Mouse (Mus musculus) megakaryocyte progenitor cell, adult 5-6 weeks (primary cell): ENCODE results near the gene Myrf. TPM values are rescaled to one million over a fixed set of nuclear protein-coding genes. Genes with fewer than 3 reads are reported as not detected.

ENCODE experiments used
- ATAC-seq: replicated peaks from 2 replicates; pipeline ENCODE4 v1.8.0; 2016; ENCODE audit warnings: mild to moderate bottlenecking, moderate TSS enrichment, inconsistent platforms; ENCODE audit not compliant: poor library complexity
- total RNA-seq, 2 experiments: library from RNA; stranded (forward) in 1 of 2; stranded (reverse) in 1 of 2; fragments of 157-497, 149-512 nt in 1 of 2; fragments of 200-1000 nt in 1 of 2; gene quantifications; 2 replicates each; pipeline versions ENCODE4 v1.2.3 to v1.2.4; 2015 to 2017

Gene Myrf
- total RNA-seq, 2 experiments from 2014 or later, result not detected

DNA sequence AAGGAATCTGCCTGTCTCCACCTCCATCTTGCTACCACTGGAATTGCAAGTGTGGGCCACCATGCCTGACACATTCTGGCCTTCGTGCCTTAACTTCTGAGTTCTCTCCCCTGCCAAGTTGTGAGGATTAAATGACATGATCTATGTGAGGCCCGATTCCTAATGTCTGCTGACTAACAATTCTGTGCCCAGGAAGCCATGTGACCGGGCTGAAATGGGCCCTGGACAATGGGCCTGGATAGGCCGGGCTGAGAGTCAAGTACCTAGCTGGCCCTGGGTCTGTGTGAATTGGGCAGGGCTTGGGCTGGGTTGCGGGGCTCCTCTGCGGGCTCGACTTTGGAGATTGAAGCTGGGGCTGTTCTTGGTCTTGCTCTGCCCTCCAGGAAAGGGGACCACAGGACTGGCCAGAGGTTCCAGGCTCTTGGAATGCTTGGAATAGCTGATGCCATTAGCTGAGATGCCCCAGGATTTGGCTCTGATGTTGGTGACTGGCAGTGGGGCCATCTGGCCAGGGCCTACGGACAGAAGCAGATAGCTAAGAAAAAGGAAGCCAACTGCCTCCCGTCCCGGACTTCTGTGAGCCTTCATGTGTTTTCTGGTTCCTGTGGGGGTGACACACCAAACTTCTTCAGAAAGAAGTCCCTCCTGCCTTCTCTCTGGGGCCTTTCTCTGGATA, 26.6 kb downstream of the Myrf start:
- ATAC-seq, result no peak

DNA sequence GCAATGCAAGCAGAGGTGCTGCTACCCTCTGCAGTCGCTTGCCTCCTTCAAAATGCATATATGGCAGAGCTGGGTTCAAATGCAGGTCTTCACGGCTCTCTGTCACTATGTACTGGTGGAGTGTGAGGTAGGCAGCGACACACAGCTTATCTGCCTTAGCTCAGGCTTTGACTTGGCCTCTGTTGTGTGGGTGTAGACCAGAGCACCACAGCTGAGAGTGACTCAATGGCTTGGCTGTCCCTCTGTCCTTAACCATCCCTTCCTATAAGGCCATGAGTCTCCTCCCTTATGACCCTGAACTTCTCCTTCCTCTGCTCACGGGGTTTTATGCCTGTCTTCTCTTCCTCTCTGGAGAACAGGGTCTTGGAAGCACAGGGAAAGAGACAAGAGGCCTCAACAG, 29.7 kb downstream of the Myrf start:
- ATAC-seq, result peak; percentile 62

DNA sequence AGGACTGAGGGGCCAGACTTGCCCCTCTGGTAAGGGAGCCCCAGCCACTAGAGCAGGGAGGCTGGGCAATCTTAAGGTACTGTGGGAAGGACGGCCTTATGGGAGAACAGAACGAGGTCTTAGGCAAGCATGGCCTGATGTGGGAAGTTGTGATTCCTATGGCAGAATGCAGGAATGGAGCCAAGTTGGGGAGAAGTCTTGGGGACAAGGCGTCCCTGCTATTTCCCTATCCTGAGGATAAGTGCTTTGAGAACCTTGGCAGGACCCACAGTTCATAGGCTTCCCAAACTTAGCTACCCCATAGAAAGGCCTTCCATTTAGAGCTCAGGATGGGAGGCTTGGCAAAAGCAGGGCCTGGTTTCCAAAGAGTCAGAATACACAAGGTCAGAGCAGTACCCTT, 31.7 kb downstream of the Myrf start:
- ATAC-seq, result no peak

DNA sequence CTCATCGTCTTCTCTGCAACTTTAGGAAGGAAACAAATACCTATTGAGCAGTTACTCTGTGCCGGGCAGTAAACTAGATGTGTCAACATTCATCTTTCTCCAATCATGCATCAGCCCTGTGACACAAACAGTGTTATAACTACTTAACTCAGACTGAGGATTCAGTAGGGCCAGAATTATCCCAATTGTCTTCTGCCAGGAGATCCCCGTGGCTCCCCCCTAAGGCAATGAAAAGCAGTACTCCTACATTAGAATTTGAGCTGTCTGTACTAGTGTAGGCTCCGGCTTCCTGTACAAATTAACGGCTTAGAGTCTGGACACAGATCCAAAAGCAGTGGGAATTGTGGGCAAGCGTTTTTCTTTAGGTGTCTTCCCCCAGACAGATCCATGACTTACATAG, 35.5 kb downstream of the Myrf start:
- ATAC-seq, result no peak

DNA sequence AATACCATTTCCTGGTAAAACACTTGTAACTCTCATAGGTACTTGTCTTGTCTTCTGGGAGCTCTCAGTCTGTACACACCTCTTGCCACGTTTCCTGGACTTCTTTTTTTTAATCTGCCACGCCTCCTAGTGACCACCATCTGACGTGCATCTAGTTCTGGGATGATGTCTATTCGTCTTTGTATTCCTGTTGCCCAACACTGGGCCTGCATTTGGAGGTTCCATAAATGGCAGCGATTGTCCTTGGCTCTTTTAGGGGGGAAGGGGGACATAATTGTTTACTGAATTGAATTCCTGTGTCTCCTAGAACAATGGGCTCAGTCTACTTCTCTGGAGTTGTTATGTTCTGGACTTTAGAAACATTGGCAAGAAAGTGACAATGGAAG, 35.9 kb downstream of the Myrf start:
- peak; percentile 72 for ATAC-seq

DNA sequence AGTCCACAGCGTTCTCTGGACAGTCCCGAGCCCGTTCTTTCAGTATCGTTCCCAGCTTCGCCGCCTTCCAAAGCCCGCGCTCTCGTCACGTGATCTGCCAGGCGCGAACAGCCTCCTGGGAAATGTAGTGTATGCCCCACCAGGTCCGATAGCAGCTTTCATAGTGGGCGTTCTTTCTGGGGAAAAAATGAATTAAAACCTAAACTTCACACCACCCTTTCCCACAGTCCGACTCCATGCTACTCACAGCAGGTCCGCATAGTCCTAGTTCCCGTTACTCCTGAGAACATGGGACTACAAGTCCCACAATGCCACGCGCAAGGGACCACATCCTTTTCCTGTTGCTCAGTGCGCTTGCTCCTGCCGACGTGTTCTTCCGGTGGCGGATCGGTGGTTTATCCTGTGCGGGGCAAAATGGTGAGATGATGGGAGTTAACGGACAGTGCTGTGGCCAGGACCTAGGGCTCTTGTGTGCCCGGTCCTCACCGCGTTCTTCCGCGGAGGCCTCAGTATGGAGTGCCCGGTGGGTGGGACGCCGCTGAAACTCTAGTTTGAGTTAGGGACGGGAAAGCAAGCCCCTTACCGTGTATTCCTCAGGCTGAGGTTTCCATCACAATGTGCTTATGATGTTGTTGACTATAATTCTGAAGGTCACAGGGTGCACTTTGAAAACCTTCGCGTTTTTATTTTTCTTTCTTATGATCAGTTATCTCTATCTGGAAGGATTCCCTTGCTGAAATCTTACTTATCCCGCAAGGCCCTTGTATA, 36.5 kb downstream of the Myrf start, which contains the start of the genes Tmem258 and Fen1:
TSS of gene Tmem258 (plus strand) at position 167 of the 768 bp plus-strand sequence.
TSS of gene Fen1 (minus strand) at position 322 of the 768 bp plus-strand sequence.
- peak; percentile 86 for ATAC-seq

DNA sequence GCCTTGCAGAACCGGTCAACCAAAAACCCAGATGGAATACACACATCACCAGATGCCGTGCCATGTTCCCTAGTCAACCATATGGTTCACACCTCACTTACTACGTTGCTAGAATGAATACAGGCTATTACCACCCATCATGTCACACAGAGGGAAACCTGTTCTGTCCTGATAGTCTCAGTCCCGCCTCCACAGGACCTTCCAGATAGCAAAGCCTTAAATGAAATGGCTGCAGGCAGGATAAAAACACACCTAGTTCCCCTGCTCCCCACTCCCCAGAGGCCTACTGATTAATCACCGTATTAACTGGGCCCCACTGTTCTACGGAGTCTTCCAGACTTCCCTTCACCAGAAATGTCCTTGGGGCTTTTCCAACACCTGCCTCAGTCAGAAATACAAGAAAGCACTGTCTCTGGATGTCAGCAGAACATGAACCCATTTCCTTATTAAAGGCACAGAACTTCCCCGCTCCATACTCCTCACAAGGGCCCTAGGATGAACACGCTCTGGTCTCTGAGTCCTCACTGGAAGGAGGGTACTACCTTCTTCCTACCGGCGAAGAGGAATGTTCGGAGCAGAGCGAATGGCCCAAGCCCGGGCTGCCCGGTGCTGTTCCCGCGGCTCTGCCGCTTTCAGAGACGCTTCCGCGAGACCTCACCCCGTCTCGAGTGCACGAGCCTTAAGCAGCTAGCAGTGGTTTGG, 37.3 kb downstream of the Myrf start:
- ATAC-seq, result peak; percentile 57

DNA sequence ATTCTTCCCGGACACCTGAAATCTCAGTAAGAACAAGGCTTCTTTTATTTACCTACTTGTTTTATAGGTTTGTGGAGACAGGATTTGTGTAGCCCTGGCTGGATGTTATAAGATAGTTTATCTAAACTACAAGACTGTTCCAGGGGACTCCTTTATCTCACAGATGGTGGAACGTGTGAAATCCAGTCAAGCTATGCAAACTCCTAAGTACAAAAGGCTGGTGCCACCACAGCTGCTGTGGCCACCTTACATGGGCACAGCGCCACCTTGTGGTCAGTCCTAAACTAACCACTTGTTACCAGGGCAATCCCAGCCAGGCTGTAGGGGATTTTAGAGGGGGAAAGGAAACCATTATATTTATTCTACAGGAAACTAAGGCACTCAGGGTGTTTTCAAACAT, 41.8 kb downstream of the Myrf start:
- ATAC-seq, result peak; percentile 74

DNA sequence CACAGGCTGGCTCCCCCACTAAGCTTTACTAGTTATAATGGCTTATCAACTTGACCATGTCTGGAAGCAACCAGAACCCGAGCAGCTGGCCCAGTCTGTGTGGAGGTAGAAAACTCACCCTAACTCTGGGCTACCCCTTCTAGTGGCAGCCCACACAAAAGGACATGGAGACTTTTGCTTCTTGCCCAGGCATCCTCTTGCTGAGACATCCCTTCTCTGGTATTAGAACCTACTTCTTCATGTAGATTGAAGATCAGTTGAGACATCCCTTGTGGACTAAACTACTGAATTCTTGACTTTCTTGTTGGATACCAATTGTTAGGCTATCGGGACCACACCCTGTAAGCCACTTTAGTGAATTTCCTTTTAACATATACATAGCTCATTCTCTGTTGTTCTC, 42.3 kb downstream of the Myrf start:
- ATAC-seq, result no peak

DNA sequence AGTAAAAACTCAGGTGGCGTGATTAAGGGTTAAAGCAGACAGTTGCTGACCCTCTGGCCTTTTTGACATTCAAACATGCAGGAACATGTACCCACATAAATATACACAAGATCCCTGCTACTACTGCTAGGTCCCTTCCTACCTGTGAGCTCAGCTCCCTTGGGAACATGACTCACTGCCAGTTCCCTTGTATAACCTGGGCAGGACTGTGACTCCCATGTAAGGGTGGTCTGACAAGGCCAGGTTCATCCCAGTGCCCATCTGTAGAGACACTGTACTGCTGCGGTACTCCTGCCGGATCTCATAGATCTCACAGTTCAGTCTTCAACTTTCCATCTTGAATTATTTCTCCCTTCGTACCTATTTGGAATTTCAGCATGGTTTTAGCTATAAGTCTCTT, 43.4 kb downstream of the Myrf start:
- no peak for ATAC-seq

DNA sequence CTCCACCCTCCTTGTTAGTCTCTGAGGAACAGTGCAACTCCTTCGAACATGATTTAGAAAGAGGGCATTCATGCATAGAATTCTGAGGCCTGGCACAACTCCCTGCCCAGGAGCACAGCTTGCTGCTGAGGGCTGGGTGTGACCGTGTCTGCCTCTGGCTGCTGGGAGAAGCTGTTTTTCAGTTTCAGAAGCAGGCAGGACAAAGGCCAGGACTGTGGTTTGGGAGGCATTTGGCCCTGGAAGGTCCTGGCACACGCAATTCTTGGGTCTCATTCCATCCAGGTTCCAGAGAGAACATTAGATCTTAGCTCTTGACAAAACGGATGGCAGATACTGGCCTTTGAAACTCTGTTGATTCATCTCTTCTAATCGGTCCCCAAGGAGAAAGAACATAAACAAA, 45.3 kb downstream of the Myrf start:
- ATAC-seq, result no peak

DNA sequence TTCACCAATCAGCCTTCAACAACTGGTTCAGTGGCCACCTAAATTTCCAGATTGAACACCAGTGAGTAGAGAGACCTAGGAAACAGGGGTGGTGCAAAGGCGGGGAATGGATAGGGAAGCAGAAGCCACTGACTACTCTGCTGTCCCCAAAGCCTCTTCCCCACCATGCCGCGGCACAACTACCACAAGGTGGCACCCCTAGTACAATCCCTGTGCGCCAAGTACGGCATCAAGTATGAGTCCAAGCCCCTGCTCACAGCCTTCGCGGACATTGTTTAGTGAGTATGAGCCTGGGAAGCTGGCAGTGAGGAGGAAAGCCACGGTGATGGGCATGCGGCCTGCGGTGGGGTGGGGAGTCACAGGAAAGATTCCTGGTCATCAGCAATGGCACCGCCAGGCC, 46.2 kb downstream of the Myrf start:
- no peak for ATAC-seq

DNA sequence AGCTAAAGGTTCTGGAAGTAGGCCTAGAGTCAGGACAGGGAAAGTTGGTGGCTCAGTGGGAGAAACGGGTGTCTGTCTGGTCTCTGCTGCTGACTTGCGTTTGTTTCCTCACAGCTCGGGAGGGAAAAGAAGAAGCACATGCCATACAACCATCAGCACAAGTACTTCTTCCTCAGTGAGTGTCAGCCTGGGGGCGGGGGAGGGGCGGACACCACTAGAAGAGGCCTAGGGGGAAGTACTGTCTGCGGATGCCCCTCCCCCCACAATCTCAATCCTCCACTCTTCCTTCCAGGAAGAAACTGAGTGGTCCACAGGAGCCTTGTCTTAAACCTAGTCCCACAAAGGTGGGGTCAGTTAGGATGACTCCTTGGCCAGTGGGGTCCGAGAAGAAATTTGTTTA, 49.2 kb downstream of the Myrf start:
- ATAC-seq, result peak; percentile 80

DNA sequence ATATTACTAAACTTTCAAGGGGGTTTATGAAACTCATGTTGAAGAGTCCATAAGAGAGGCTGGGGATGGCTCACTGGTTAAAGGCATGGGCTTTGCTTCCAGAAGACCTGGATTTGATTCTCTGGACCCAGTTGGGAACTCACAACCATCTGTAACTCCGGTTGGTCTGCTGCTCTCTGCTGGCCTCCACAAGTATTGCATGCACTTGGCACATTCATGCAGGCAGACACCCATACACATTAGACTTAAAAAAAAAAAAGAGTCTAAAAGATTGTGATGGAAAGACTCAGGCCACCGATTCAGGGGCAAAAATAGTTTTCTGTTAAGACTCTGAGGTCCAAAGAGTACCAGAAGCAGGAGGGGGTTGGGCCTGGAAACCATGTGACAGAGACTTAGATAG, 49.8 kb downstream of the Myrf start:
- peak; percentile 82 for ATAC-seq

DNA sequence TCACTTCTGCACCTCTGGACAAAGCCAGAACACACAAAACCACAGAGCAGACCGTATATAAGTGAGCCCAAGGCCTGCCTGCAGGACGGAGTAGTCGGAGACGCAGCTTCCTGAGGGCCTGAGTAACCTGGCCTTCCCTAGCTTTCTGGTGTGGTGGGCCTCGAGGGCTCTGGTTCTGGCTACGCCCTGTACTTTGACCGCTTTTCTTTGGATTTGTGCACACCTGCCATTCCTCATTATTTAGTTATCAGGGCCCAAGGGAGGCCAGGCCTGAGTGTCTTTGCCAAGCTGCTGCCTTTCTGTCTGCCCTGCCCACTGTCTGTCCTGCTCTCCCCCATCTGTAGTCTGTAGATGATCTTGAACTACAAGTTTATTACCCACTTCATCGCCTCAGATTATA, 50.6 kb downstream of the Myrf start:
- ATAC-seq, result no peak

DNA sequence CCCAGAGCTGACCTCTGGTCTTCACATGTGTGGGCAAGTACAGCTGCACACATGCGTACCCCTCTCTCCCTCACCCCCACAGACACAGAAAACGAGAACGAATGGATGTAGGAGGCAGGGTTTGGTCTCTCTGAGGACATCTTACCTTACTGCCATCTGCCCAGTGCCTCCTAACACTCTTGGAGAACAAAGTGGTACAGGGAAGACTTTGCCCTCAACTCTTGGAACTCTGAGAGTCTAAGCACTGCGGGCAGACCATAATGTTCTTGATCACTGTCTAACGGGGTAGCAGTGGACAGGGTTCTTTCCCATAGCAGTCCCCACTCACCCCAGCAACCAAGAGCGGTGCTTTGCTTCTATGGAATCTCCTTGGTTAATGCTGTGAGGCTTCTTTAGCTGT, 51.5 kb downstream of the Myrf start:
- ATAC-seq, result no peak

DNA sequence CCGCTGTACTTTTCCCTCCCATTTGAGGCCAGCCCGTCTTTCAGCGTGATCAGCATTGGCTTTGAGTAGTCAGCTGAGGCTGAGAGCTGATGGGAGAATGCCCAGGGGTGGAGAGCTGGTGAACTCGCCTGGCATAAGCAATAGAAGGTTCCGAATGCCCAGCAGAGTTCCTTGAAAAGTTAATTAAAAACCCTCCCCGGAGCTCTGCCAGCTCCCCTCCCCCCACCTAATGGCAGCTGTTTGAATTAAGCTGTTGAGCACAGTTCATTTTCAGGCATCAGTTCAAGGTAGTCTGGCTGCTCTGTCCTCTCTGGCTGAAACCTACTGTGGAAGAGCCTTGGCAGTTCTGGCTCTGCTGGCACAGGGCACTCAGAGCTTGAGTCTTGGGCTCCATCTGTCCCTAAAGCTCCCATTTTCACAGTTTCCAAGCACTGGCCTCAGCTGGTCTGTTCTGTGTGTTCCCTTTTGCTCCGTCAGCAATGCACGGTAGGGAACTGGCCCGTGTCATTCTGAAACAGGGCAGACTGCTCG, 52.2 kb downstream of the Myrf start:
- no peak for ATAC-seq

DNA sequence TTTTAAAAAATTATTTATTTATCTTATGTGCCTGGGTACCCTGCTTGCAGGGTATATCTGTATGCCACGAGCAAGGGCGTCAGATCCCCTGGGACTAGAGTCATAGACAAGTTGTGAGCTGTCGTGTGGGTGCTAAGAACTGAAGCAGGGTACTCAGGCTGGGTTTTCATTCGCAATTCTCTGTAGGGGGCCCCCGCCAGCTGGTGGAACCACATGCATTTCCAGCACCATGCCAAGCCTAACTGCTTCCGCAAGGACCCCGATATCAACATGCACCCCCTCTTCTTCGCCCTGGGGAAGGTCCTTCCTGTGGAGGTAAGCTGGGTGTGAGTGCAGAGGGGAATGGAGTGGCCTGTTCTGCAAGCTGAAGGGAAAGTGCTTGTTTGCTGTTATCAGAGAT, 54.0 kb downstream of the Myrf start:
- ATAC-seq, result no peak

DNA sequence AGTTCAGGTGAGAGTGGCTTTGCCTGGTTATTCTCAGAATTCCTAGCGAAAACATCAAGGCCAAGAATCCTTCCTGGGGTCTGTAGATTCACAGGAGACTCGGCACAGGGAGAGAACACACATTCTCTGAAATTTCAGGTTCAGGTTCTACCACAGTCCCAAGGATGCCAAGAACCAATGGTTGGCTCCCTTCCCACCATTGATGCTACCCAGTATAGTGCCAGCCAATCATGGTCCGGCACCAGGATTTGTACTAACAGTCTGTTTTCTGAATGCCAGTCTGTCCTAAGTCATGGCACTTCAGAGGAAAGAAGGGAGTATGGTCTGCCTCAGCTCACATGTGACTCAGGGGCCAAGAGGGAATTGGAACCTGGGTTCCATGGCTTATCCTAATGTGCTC, 54.7 kb downstream of the Myrf start:
- ATAC-seq, result no peak

DNA sequence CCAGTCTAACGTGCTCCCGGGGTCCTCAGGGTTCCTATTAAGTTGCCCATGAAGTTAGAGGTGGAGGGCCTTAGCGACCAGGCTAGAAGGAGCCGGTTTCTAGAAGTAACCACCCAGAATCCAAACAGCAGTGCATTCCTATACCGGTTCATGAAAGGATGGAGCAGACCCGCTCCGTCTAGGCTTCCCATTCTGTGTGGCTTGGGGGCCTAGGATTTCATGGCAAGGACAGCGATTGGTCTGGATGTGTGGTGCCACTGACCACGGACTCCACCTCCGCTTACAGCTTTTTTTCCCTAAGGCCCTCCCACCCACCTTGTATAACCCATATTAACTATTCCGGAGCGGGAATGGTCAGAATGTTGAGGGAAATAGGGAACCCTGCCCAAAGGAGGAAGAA, 56.5 kb downstream of the Myrf start:
- ATAC-seq, result no peak

DNA sequence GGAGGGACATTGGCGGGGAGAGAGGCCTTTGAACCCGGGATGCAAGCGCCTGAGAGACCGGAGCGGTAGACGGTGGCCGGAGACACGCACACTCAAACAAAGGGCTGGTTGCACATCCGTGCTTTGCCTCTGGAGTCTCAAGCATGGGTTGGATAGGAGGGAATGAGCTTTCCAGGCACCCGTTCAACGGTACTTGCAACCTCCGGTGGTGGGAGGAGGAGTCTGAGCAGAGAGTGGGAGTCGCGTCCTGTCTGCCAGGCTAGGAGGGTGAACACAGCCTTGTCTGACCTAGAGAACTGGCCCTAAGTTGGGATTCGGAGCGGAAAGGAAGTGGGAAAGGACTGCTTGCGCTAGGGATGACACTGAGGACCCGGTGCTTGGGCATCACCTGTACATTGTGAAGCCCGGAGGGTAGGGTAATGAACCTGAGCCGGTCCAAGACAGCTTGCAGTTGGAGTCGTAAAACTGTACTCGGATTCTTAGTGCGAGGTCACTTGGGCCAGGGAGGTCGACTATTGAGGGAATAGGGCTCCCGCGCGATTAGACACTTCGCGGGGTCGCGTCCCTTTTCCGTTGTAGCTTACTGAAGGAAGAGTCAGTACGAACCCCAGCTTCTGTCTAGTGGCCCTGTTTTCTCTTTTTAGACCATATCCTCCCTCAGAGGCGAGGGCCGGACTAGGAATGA, 57.1 kb downstream of the Myrf start:
- ATAC-seq, result peak; percentile 49
